Mouse (Mus musculus) cerebellum, postnatal 36 days (tissue): ENCODE results near the gene Fam186b.
"Not testable (repeated sequence)": the region's sequence is repeated elsewhere in the genome, so short reads cannot be mapped to it uniquely, and the experiment has no call there.

ENCODE experiments used
- DNase-seq, 2 experiments: peaks; one replicate each; pipeline ENCODE4 v3.0.0; 2021 to 2022; ENCODE audit warnings: mixed read lengths in 2 of 2

The Fam186b gene

GRCm38 (mm10) chr15:99259167-99259729, 36.4 kb downstream of the Fam186b start:
- no peak for DNase-seq

GRCm38 (mm10) chr15:99255241-99255749, 40.4 kb downstream of the Fam186b start:
- no peak for DNase-seq

DNA sequence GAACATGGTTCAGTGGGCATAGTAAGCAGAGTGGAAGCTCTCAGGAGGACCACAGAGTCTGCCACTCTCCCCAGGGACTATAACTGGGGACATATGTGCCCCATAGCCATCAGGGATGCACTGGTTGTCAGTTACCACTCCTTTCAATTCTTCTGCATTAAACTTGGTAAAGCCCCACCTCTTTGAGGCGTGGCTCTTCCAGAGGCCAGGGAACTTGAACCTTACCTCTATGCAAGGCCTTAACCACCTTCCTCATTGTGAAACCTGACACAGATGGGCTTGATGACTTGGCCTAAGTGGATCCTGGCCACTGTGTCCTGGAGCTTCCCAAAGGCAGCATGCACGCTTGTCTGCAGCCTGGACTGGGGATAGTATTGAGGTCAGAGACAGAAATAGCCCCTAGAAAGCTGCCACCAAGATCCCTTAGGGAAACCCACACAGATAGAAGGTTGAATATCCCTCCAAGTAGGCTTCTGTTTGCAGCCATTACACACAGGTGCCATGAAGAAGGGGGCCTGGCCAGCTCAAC, 41.1 kb downstream of the Fam186b start:
- DNase-seq: no peak

GRCm38 (mm10) chr15:99253772-99254171, 41.9 kb downstream of the Fam186b start:
- no peak for DNase-seq

DNA sequence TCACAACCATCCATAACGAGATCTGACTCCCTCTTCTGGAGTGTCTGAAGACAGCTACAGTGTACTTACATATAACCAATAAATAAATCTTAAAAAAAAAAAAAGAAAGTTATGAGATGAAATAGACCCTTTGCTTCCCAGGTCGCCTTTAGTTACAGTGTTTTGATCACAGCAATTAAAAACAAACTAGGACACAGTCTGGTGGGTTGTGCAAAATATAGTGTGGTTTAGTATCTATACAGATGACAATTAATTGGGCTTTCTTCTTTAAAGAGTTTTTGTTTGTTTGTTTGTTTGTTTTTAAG, 42.6 kb downstream of the Fam186b start:
- not testable (repeated sequence) for DNase-seq

GRCm38 (mm10) chr15:99252381-99253174, 43.1 kb downstream of the Fam186b start:
- no peak for DNase-seq

DNA sequence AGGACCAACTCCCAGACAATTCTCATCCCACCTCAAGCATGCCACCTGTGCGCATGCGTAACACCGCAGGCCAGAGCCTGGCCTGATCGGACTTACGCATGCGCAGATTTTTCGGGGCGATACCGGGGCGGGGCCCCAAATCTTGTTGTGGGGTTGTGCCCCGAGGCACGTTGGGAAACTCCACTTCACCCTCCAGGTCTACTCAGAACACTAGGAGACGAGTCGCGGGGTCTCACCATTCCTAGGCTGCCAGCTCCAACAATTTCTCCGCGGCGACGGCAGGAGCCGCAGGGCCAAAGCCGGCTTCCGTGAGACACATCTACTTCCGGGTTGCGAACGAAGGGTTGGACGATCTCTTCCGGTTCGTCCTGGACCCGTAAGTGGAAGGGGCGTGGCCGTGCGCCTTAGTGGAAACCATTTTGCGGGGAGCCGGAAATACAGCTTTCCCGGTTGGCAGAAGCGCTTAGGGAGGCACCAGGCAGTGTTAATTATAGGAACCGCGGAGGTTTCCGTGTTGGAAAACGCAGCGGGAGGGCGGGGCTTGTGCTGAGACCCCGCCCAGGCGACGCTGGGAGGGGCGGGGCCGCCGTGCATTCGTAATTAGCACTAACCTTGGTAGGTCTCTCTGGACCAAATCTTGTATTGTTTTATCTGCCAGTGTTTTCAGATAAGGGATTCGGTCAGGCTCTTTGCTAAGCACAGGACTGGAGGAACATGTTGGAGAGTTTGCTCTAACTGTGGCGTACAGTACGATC, 43.9 kb downstream of the Fam186b start, which contains the start of gene Mcrs1:
TSS of gene Mcrs1 (minus strand) at position 336 of the 755 bp plus-strand sequence.
- peak; percentile 97 for DNase-seq

DNA sequence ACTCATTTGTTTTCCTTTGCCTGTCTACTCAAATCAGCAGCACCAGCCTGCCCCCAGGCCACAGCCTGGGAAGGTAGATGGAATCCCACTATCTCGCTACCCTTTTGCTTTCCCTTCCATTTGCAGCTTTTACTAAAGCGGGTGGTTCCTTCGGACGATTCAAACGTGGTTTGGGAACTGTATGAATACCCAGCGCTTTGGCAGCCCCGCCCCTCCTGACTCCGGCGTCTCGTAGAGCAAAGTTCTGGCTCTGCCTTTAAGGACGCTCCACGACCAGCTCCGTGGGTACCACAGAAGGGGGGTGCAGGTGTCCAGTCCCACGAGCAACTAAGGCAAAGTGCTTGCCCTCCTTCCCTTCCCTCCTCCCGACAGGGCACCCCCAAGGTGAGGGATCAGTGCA, 44.6 kb downstream of the Fam186b start:
- peak in 1 of 2 experiments; percentile 27 for DNase-seq

DNA sequence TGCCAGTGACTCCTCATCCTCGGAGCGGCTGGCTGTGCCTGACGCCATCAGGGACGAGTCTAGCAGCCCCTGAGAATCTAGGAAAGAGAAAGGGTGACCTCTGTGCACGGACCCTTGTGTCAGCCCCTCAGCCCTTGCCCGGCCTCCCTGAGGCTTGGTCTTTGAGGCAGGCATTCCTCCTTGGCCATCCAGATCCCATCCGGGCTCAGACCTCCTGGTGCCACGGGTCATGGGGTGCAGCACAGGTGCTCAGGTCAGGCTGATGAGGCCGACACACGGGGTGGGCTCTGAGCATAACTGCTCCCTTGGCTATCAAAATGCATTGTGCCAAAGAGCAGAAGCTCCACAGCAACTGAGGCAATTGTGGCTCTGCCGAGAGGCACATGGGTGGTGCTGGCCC, 45.8 kb downstream of the Fam186b start:
- no peak for DNase-seq

- DNase-seq: no peak
Observed at GRCm38 (mm10) chr15:99248972-99249371, 46.7 kb downstream of the Fam186b start.

GRCm38 (mm10) chr15:99246736-99247135, 49.0 kb downstream of the Fam186b start:
- peak; percentile 47 to 48 for DNase-seq

DNA sequence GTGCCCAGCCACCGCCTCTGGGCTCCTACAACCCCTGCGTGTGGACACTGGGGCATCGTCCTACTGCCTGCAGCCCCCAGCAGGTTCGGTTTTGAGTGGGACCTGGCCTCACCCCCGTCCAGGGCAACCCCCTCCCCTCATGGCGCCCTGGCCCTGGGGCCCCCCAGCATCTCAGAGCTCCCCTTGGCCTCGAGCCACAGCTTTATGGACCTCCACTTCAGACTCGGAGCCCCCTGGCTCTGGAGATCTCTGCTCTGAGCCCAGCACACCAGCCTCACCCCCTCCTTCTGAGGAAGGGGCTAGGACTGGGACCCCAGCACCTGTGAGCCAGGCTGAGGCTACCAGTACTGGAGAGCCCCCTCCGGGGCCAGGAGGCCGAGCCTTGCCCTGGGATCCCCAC, 53.6 kb downstream of the Fam186b start:
- DNase-seq: no peak

DNA sequence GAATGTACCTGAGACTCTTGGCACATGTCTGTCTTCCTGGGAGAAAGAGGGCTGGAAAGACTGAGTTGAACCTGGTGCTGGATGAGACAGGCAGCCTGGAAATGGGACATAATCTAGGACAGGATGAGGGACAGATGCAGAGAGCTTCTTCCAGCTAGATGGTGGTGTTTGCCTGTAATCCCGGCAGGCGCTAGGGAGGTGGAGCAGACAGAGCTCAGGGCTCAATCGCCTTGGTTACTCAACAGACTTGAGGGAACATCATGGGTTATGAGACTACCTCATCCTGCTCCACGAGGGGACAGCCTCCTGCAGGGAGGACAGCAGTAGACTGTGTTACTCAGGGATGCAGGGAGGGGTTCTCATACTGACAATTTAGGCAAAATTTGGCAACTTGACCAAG, 54.4 kb downstream of the Fam186b start:
- DNase-seq: no peak

DNA sequence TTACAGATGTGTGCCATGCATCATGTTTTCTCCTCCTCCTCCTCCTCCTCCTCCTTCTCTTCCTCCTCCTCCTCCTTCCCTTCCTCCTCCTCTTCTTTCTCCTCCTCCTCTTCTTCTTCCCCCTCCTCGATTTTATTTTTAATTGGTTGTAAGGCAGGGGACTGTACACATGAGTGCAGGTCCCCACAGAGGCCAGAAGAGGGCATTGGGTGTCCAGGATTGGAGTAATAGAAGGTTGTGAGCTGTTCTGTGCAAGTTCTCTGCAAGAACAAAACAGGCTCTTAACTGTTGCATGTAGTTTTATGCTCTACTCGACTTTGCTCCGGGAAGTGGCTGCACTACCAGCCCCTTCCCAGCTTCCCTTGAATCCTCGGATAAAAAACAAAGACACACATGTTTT, 55.6 kb downstream of the Fam186b start:
- no peak for DNase-seq

- no peak for DNase-seq
Observed at GRCm38 (mm10) chr15:99238006-99238405, 57.7 kb downstream of the Fam186b start.

DNA sequence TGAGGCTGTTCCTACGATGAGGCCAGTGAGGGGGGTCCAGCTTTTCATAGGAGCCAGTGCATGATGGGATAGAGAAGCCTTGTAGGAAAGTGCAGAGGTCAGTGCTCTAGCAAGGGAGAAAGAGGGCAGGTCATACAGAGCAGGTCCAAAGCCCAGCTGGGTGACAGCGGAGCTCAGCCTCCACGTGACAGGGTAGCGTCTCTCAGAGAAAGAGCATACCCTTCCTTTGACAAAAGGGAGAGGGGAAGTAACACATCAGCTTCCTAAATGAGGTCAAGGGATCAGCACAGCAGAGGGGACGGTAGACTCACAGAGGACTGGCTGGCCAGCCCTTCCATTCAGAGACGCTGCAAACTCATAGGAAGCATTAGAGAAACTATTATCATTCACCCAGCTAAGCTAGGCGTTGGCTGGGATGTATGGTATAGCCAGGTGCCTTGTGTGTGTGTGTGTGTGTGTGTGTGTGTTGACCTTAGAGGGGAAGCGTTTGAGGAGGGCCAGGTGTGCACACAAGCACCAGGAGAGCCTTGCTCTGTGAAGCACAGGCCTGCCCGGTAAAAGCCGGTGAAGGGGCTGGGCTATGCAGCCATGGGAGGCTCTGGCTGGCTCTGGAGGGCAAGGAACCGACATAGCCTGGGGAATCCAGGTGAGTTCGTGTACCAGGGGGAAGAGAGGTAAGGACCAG, 61.2 kb downstream of the Fam186b start:
- no peak for DNase-seq

DNA sequence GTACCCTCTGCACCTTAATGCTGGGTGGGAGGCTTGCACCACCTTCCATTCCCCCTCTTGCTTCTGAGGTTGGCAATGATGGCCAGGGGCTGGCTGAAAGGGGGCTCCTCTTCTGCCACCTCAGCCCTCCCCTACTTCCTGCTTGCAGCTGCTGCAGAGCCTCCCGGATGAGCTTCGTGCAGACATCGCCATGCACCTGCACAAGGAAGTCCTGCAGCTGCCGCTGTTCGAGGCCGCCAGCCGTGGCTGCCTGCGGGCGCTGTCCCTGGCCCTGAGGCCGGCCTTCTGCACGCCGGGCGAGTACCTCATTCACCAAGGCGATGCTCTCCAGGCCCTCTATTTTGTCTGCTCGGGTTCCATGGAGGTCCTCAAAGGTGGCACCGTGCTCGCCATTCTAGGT, 62.0 kb downstream of the Fam186b start:
- no peak for DNase-seq

DNA sequence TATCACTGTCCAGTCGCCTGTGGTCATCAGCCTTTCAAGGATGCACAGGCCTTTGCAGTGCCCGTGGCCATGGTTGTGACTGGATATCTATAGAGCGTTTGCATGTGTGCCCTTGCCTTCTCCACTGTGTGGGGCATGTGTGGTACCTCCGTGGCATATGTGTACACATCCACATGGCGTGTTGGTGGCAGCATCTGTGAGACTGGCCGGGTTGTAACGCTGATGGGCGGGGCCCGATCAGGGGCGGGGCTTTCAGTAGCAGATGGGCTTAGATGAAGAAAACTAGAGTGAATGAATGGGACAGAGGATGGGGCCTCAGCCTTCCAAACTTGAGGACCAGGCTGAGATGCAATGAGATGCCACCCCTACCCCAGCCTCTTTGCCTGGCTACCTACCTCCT, 63.7 kb downstream of the Fam186b start:
- DNase-seq: no peak

DNA sequence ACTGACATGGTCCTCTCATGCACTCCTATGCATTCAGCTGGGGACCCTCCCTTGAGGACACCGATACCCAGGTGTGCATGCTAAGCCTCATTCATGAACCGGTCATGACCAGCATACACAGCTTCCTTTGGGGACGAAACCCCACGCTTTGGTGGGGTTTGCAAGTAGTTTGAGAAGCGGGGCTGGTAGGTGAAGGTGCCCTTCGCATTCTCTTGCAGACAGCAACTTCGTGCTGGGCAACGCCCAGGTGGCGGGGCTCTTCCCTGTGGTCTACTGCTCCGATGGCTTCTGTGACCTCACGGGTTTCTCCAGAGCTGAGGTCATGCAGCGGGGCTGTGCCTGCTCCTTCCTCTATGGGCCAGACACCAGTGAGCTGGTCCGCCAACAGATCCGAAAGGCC, 69.6 kb downstream of the Fam186b start:
- no peak for DNase-seq

- DNase-seq: peak in 1 of 2 experiments; percentile 34
Observed at GRCm38 (mm10) chr15:99225081-99225810, 70.4 kb downstream of the Fam186b start.

DNA sequence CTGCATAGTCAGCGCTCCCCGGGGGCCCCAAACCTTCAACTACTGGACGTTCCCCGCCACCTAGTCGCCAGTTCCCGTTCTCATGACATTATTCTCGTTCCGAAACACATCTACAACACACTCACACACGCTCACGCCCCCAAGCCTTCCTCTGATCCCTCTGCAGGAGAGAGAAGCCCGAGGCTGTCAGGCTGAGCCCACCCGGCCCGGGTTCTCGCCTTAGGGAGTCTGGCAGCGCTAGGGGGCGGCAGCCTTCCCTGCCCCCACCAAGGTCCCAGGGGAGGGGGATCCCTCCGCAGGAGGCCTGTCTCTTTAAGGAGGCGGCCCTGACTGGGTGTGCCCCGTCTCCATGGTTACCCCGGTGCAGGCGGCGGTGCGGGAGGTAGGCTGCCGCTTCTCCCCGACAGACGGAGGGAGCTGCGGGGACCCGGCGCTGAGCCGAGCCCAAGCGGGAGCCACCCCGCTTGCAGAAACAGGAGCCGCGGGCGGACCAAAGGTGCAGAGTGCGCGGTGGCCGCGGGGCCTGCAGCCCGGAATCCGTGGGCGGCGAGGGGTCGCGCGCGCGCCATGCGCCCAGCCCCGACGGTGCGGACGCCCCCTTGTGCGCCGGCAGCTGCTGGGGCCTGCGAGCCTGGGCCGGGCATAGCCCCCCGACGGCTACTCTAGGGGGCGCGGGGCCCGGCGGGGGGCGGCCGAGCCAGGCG, 71.3 kb downstream of the Fam186b start, which contains the start of gene Kcnh3:
TSS of gene Kcnh3 (plus strand) at position 654 of the 704 bp plus-strand sequence.
- DNase-seq: peak; percentile 49 to 66
